Mouse (Mus musculus): ENCODE data around the gene Crp. TPM values are rescaled to one million over a fixed set of nuclear protein-coding genes. Genes with fewer than 3 reads are reported as not detected.

Crp gene
- total RNA-seq, 2 experiments from 2014 or later, result not detected

DNA sequence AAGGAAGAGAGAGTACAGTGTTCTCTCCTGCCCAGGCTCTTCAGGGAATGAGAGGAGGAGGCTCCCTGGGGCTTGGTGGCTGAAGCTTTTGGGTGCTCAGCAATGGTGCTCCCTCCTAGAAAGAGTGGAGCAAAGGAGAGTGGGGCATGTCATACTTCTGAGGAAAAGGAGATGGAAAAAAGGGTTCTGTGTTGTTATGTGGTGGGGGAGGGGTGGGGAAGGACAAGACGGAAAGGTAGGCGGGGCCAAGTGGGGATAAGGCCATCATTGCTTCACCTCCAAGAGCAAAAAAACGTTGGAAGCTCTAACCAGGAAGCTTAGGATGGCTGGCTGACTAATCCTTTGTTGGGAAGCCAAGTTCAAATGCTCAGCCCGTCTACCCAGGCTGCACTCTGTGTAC lies 14.1 kb downstream of the Crp start:
- DNase-seq, result no peak

DNA sequence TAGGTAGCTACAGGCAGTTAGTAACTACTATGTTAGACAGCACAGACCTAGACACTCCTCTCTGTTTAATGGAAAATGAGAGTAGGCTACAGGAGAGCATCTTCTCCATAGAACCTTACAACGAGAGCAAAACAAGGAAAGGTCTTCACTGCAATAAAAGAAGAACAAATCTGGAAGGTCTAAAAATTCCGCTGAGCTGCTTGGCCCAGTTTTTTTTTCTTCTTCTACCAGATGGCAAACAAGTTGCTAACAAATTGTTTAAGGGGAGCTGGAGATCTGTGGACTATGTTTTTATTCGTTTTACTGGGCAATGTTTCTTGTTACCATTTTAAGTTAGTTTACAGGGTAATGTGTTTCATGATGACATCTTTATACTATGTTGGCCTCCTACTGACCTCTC lies 53.4 kb downstream of the Crp start:
- no peak for DNase-seq

DNA sequence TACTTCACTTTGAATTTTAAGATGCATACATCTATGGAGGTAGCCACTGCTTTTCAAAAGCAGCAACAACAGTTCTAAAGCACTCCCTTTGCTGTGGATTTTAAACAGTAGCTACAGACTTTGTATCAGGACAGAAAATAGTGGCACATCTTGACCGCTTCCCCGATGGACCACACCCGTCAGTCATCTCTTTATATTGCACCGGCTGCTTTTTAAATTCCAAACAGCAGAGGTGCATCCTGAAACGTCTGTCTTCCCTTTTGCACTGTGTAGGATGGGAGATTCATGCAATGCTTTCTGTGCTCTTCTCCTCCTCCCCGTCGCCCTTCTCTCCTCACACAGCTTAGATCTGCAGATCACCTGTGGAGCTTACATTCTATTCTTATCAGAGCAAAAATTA lies 57.3 kb downstream of the Crp start:
- DNase-seq, result no peak

DNA sequence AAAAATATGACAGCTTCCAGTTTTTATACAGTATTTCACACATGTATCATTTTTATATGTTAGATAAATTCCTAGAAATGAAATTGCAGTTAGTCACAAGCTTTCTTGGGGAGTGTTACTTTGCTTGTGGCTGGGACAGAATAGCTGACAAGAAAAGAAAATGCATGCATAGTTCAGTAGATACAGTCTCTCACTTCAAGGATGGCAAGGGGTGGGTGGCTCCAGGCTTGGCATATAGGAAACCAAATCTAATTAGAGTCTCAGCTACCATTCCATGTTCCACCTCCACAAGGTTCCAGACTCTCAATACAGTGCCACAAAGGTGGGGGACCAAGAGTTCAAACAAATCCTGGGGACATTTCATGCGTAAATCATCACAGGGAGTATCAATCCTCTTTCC lies 61.7 kb downstream of the Crp start:
- no peak for DNase-seq

DNA sequence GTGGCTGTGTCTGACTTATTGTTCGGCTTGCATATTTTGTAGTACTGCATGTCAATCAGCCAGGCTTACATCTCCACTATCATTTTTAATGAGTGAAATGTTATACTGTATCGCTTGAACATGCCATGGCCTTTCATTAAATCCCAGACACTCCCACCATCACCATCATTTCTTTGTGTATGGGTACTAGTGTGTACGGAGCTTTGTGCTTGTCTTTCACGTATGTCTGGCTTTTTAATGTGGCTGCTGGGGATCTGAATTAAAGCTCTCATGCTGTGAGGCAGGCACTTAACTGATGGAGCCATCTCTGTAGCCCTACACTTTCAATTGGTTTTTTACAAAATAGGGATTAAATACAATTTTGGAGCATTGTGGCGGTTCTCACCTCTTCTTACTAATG lies 81.3 kb downstream of the Crp start:
- DNase-seq, result no peak

DNA sequence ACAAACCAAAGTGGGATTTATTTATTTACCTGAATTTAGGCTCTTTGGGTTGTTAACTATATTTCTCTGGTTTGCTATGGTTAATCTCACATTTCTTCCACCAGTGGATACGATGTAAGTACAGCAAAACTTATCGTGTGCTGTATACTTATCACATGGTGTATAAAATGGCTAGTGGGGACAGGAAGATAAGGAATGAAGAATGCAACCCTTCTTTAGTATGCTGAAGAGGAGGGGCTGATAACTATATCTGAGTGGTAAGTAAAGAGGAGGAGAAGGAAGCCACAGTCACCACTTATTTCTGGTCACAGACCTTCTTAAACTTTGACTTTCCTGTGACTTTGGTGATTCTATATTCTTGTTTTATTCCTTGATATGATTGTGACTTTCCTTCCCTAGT lies 87.5 kb downstream of the Crp start:
- DNase-seq, result no peak

DNA sequence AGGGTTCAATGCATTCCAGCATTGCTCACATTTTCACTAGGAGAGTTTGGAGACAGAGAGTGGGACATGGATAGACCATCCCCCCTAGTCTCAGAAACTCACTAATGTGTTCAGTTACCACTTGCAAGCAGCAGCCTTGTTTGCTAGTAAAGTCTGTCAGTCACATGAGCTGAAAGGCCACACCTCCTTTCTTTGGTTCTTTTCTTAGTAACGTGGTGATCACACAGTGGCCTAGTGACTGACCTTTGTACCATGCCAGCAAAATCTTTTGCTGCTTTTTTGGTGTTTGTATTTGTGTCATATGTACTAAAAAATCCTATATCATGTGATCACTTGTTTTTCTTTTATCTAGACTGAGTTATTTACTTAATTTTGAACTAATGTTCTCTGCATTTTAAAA lies 88.0 kb downstream of the Crp start:
- no peak for DNase-seq

DNA sequence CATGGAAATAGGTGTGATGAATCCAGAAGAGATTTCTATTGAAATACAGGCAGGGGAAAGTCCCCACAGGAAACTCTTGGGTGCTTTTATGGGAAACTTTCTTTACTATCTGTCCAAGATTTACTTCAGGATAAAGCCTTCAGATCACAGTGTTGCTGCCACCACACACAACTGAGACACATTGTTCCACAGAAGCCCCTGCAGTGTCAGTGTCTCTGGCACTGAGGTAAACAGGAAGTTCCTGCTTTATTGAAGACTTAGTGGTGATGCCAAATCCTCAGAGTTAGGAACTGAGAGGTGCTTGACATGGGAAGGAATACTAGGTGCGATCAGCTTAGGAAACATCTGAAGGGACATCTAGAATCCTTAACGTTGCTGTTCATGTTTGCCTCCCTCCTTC lies 131.1 kb downstream of the Crp start:
- DNase-seq, result no peak

DNA sequence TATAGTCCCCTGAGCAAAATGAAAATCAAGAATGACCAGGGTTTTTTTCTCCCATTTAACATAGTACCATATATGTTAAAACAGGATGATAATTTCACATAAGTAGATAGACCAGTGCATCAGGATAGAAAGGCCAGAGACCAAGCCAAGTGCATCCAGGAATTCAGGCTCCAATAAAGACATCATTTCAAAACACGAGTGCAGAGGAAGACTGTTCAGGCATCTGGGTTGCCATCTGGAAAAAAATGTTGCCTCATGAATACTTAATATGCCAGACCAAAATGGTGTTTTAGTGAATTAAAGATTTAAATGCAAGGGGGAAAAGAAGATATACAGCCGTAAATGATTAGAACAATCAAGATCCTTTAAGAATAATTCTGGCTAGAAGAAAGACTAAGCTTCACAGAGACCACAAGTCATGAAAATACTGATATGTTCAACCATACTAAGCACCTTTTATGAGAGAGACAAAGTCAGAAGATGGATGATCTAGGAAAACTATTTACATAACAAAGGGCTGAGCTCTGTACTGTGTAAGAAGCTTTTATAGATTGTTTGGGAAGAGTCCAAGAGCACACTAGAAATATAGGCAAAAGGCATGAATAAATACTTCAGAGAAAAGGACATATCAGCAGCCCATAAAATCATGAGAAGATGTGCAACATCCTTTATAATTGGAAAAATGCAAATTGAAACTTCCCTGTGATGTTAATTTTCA lies 149.3 kb downstream of the Crp start:
- DNase-seq, result no peak

DNA sequence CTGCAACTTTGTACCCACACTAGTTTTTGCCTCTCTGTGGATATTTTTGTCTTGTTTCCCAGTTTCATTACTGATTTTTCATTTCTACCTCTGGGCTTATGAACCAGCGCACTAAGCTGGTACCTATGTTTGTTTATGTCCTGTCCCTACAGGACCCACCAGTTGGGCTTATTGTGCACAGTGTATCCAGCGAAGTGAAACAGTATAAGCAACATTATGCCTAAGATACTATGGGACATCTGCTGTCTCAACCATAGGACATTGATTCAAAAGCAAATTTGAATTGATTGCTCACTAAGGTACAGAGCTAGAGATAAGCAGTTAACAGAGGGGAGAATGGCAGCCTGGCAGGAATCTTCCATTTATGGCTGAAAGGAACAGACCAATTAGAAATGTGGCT lies 150.3 kb downstream of the Crp start:
- DNase-seq, result no peak

DNA sequence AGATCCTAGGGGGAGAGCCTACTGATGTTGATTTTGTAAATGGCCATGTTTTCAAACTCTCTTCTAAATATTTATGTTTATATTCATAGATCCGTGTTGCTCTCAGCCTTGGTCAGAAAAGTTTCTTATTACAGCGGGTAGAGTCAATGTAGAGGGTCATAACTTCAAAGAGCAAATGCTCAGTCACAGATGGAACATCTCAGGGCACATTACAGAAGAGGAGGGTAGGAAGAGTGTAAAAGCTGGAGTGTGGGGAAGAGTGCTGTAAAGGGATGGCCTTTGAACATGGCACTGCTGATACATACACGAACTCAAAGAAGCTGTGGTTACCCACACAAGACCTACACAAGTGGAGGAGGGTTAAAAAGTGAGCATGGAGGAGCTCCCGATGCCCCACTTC lies 177.4 kb downstream of the Crp start:
- no peak for DNase-seq

DNA sequence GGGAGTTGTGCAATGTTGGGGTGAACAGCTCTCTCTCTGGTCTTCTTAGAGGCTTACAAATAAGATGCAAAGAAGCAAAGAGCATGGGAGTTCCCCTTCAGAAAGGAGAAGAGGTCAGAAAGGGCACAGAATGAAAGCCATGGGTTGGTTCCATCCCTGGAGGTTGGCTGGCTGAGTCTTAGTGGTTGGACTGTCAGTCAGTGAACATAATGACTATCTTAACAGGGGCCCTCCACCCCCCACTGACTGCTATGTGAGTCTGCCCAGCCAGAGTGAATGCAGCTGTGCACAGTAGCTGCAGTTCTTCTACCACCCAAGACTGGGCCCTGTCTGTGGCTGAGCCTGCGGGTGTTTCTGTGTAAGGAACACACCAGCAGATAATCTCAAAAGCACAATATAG lies 178.8 kb downstream of the Crp start:
- no peak for DNase-seq

Other genes starting within 250 kb of the Crp start
- under 1 TPM; 0.20 to 0.35 TPM for gene Slamf9, start 222.7 kb upstream of the Crp start, total RNA-seq (2021)
- gene Igsf9, start 216.3 kb upstream of the Crp start, total RNA-seq (2021), result under 1 TPM in 1 of 2 experiments, not detected in 1; 0.19 TPM
- 10 to 100 TPM; 24.8 to 33.7 TPM for gene Tagln2, start 198.0 kb upstream of the Crp start, total RNA-seq (2021)
- gene Cfap45, start 177.3 kb upstream of the Crp start, total RNA-seq (2021), result not detected
- not detected for gene Vsig8, start 142.1 kb upstream of the Crp start, total RNA-seq (2021)
- gene Slamf8, start 107.5 kb upstream of the Crp start, total RNA-seq (2021), result under 1 TPM in 1 of 2 experiments, not detected in 1; 0.21 TPM
- not detected for gene Fcrl6, start 95.5 kb upstream of the Crp start, total RNA-seq (2021)
- gene Dusp23, start 65.1 kb upstream of the Crp start, total RNA-seq (2021), result 10 to 100 TPM; 25.2 to 30.2 TPM
- gene Apcs, start 197.0 kb downstream of the Crp start, total RNA-seq (2021), result not detected